Mouse (Mus musculus) frontal cortex, postnatal 10 days (tissue): Measurements from ENCODE around the gene Gm3327.
"Not testable (repeated sequence)": the region's sequence is repeated elsewhere in the genome, so short reads cannot be mapped to it uniquely, and the experiment has no call there.

Source experiments
- DNase-seq, 2 experiments: peaks; one replicate each; pipeline ENCODE4 v3.0.0; 2022; ENCODE audit warnings: low spot score in 2 of 2, mixed read lengths in 1 of 2

Gm3327 gene

GRCm38 (mm10) chr14:44123551-44123950, at the start of gene Gm3327:
TSS of gene Gm3327 (plus strand) at chr14:44123851.
- DNase-seq: not testable (repeated sequence)

- not testable (repeated sequence) for DNase-seq
These were observed 45.8 kb upstream of the Gm3327 start for GRCm38 (mm10) chr14:44077785-44078341.

GRCm38 (mm10) chr14:44086588-44086987, 37.1 kb upstream of the Gm3327 start:
- DNase-seq: not testable (repeated sequence)

GRCm38 (mm10) chr14:44087535-44087934, 36.1 kb upstream of the Gm3327 start:
- DNase-seq: not testable (repeated sequence)

DNA sequence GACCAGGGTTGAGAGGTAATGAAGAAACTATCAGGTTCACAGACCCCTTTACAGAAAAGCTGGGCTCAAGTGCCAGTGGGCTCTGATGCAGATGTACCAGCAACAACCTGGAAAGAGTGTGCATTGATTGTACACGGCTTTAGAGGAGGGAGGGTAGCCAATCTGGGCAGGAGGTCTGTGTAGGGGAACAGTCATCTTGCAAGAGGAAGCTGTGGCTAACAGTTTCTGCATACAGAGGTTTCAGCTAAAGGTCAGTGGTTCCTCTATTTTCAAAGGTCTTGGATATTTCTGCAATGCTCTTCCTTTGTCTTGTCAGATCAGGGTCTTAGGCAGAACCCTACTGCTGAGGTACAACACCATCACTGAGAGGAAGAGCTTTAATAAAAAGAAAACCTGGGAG, 32.1 kb upstream of the Gm3327 start:
- DNase-seq: not testable (repeated sequence)

- DNase-seq: not testable (repeated sequence)
These were observed 29.2 kb upstream of the Gm3327 start for GRCm38 (mm10) chr14:44094445-44094844.

GRCm38 (mm10) chr14:44100030-44100429, 23.6 kb upstream of the Gm3327 start:
- DNase-seq: not testable (repeated sequence)

- not testable (repeated sequence) for DNase-seq
These were observed 21.3 kb upstream of the Gm3327 start, which contains the start of gene Ear2 for GRCm38 (mm10) chr14:44102354-44102753. TSS of gene Ear2 (plus strand) at chr14:44102654.

- no peak for DNase-seq
These were observed 12.7 kb upstream of the Gm3327 start for GRCm38 (mm10) chr14:44110981-44111380.
